Mouse (Mus musculus): ENCODE results near the gene Samd5.

Gene Samd5

DNA sequence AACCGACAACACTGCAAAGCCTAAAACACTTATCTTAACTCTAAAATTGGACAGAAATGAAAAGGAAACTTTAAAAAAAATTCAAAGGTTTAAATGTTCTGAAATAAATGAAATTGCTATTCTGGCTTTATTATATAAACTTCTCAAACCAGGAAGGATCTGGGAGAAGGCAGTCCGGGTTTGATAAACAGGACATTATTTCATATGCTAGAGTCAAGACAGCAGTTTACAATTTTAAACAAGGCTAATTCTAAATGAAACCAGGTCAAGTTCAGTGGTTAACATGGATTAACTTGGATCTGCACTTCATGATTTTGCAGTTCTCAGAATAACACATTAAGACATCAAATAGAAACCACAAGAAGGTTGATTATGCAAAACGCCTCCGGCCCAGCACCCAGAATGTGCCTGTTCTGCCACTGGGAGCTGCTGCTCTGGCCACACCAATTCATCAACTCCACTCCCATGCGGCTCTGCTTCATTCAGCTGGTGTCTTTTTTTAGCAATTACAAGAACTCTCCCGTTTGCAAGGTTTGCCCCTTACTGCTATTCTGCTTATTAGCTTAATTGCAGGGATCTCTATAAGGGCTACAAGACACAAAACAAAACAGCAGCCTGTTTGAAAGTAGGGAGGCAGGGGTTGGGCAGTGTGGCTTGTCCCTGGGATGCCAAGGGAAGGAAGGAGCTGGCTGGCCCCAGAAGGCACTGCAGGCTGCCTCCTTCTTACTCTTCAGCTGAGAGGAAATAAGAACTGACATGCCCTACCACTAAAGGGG, 24.8 kb downstream of the Samd5 start:
- in situ Hi-C loops (cut with MboI, MseI): no loop called here

DNA sequence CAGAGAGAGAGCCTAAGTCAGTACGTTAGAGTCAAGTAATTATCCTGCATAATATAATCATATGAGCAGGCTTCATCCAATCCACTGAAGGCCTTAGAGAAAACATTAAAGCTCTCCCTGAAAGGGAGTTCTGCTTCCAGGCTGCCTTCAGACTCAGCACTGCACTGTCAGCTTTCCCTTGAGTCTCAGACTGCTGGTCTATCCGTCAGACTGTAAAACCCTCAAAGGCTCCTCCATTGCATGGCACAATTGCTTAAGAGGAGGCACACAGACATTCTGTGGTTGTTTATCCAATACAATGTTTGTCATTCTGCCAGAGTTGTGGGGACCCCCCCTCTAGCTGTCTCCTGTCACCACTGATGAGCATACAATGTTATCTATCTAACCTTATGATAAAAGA, 26.5 kb downstream of the Samd5 start:
- in situ Hi-C loops (cut with MboI, MseI): no loop called here

DNA sequence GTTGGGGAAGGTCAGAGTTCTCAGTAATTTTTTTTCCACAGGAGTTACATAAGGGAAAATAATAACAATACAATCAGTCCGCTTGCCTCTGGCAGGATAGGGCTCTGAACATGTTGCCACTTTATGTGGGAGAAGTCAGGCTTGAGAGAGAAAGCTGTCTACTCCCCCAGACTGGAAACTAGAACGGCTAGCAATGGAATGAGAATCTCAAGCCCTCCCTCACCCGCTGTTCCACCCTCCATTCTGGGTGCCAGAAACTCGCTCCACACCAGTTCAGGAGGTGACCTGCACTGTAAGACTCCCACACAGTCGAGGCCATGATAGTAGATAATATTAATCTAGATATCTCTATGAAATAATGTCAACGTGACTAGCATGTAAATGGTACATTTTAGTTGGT, 27.3 kb downstream of the Samd5 start:
- in situ Hi-C loops (cut with MboI, MseI): no loop called here

DNA sequence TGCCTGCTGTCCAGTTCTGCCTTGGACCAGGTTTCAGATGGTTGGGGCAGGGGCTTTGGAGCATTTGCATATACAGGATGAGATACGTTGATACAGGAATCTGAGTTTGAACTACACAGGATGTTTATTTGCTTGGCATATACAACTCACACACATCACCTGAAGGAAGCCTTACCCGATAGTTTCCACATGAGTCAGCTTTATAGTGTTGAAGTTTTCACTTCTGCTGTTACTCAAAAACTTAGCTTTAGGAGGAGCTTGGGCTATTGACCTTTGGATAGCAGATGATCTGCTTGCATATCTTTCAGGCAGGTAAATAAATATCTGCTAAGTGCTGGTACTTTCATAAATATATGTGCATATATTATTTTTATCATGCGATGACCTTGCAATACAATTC, 28.6 kb downstream of the Samd5 start:
- in situ Hi-C loops (cut with MboI, MseI): no loop called here

DNA sequence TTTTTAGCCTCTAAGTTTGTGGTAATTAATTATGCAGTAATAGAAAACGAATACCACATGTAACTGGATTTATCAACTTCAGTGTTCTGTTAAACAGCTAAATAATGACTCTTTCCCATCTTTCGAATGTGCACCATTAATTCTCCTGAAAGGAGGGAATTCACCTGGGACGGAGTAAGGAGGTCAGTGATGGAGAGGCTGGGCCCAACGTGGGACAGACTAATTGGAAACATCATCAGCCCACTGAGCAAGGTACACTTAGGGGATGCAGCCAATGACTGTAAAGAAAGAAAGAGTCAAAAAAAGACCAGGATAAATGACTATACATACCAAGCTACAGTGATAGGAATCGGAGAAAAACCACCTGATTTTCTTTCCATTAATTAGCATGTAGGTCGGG, 31.5 kb downstream of the Samd5 start:
- in situ Hi-C loops (cut with MboI, MseI): no loop called here

DNA sequence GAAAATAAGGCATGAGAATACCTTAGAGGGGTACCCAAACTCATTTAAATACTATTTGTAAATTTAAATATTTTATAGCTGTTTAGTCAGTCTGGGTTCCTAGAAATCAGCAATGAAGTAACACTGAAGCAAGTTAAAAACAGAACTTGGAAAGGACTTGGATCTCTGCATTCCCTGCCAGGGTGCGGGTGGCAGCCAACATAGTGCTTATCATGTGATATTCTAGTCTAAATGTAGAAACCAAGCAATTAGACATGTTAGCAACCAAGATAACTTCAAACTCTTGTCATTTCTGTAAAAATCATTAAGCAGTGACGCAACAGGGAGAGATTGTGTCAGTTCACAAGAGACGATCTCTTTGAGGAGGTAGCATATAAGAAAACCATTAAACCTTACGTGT, 32.9 kb downstream of the Samd5 start:
- in situ Hi-C loops (cut with MboI, MseI): no loop called here

DNA sequence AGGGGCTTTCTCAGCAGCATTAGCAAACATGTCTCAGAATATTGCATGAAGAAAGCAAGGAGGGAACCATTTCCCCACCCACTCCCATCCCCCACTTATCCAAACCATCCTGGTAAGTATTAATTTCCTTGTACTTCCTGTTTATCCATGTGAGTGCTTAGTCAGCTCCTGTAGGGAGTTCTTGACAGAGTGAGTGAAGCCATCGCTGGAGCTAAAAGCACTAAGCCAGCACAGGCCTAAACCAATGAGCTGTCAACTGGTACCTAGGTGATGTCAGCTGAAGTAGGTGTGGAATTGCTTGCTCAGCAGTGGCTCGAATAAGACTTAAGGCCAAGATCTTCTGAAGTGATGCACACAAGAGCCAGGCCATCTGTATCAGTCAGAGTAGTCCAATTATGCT, 34.3 kb downstream of the Samd5 start:
- in situ Hi-C loops (cut with MboI, MseI): no loop called here

DNA sequence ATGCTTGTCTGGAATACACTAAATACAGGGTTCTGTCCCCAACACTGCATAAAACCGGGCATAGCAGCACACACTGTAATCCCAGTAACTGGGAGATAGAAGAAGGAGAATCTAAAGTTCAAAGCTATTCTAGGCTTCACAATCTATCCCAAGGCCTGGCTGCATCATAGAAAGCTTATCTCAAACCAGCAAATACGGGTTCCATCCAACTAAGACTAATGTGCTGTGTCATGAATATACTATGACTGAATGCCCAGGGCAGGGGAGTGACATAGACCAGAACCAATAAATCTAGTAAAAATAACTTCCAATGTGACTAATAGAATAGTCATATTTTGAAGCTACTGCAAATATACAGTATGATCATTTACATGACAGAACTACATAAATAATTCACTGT, 35.0 kb downstream of the Samd5 start:
- in situ Hi-C loops (cut with MboI, MseI): no loop called here

DNA sequence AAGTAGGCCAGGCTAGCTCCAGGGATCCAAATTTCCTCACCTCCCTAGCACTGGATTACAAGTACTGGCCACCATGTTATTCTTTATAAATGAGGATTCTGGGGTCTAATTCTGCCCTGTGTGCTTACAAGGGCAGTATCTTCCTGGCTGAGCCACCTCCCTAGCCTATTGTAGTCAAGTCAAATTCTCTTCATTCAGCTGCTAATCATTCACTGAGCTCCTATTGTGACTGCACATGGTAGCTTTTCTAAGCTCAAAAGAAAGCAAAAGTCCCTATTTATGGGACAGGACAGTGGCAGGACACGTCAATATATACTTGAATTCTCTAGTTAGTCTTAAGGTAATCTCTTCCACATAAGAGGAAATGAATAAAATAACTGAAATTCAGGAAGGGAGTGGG, 49.7 kb downstream of the Samd5 start:
- in situ Hi-C loops (cut with MboI, MseI): loop anchor here (10.0 kb wide), 1 partner anchor 1459 kb away; the partner anchor contains the start of gene Grm1

DNA sequence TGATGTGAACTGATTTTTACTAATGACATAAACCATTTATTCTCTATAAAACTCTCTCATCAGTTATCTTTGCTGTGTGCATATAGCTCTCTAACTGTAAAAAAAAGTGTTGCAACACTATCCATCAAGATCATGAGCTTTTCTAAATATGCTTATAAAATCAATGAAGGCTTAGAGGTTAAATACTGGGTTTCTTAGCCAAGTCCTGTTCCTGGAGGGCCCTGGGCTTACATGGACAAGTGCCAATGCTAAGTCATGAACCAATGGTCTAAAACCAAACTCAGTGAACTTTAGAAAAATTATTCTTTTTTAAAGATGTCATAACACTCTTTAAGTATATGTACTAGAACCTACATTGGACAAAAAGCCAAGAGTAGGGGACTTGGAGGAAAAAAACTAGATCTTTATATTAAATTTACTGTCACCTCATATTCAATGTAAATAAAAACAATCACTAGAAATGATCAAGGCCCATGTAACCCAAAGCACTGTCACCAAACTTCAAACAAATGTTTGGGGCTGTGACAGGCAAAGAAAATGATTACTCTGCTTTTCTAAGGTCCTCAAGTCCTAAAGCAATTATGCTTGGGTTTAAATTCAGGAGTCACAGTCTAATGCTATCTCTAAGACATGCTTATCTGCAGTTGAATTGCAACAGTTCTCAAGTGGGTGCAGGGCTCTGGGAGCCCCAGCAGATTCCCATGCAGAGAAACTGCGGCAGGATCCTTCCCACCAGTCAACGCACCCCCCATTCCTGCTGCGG, 52.9 kb downstream of the Samd5 start:
- in situ Hi-C loops (cut with MboI, MseI): loop anchor here (10.0 kb wide), 1 partner anchor 1463 kb away; the partner anchor contains the start of gene Grm1

DNA sequence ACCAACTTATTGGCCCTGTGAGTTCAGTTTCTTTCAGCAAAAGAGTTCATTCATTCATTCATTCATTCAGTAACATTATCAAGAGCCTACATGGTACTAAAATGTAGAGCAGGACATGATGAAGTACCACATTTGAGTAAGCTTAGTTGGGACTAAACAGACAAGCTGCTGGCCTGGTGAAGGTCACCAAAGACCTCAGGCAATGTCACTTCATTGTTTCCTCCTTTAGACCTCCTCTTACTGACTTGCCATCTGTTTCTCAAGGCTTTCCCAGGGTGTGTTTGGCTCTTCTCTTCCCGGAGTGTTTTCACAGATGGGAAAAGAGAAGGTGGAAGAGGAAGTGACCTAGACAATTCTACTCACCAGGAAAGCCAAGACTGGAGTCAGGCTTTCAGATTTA, 54.0 kb downstream of the Samd5 start:
- in situ Hi-C loops (cut with MboI, MseI): loop anchor here (10.0 kb wide), 1 partner anchor 1464 kb away; the partner anchor contains the start of gene Grm1

DNA sequence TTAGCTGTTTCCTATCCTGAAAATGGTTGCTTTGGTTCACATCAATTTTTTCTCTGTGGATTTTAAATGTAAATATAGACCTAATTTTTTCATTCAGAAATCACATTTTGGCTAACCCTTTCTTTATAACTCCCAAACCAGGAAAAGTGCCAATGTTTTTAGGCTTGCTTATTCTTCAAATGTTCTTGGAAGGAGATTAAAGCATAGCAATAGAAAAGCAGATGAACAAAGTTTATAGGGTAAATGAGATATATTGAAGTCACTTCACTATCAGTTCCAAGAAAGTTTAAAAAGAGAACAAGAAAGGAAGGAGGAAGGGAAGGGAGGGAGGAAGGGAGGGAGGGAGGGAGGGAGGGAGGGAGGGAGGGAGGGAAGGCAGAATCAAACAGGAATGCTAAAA, 60.0 kb downstream of the Samd5 start:
- in situ Hi-C loops (cut with MboI, MseI): no loop called here

DNA sequence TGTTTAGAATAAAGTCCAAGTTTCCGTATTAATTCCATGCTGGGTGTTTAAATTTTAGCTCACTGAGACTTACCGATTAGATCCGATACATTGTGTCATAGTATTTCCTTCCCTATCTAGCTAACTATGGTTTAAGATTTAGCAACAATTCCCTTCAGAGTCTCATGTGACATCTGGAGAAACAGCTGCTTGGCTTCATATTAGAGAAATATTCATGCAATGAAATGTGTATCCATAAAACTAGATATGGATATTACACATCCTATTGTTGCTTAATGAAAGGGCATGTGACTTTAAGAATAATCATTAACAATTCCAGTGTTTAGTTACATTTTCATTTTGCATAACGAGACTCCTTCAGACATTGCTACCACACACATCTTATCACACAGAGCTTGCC, 66.2 kb downstream of the Samd5 start:
- in situ Hi-C loops (cut with MboI, MseI): no loop called here

DNA sequence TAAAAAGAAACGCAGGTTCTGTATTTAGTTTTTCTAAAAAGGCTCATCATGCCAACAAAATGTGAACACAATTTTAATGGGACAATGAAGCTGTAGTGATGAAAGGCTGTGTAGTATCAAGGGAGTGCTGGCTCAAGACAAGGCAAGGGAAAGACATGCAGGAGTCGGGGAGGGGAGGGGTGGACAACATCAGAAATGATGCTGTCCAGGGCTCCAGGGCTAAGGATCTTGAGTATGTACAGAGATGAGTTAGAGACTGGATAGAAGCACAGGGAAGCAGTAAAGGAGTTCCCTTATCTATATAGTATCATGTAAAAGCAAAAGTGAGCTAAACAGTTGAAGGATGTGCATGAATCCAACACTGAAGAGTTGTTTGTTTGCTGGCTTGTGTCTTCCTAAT, 67.9 kb downstream of the Samd5 start:
- in situ Hi-C loops (cut with MboI, MseI): no loop called here

DNA sequence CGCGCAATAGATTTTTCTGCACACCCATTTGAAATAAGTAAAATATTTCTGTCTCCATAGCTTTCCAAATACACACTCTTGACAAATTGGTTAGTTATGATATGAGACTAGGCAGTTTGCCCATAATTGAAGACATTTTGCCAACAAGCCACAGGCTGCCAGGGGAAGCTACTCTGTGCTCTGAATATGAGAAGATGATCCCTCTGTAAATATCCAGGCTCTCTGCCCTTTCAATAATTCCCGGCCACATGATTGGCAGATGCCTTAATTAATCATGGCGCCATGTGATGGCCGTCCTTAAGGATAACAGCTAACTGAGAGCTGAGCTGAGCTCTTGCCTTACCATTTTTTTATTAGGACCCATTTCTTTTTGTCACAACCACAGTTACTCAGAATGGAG, 69.4 kb downstream of the Samd5 start:
- in situ Hi-C loops (cut with MboI, MseI): no loop called here

DNA sequence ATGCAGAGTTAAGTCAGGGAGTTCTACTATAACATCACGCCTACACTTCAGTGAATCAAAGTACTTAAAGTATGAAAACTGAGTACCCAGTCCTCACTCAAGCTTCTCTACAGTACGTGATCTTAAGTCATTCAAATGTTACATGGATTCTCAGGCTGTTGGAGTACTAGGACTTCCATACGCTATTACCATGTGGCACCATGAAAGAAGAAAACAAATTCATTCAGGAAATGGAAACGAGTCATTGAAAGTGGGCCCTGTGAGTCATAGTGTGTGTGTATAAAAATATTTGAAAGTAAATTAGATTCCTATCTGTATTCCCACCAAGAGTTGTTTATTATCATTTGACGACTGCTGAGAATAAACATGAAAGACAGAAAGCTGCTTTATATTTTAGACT, 71.7 kb downstream of the Samd5 start:
- in situ Hi-C loops (cut with MboI, MseI): no loop called here

DNA sequence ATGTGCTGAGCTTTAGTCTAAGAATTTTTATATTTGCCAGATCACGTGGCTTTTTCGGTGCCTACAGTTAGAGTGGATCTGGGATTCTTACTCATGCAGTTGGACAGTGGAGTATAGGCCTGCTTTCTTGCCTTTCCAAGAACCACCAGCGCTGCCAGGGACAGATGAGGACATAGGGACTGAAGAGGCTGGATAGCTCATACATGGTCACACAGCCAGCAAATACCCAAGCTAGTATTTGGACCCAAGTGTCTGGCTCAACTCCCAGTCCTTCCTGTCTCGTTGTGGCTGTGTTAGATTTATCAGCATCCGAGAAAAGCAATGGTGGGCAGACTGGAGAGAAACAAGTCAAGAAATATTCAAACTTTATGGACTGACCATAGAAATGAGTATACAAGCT, 72.2 kb downstream of the Samd5 start:
- in situ Hi-C loops (cut with MboI, MseI): no loop called here

DNA sequence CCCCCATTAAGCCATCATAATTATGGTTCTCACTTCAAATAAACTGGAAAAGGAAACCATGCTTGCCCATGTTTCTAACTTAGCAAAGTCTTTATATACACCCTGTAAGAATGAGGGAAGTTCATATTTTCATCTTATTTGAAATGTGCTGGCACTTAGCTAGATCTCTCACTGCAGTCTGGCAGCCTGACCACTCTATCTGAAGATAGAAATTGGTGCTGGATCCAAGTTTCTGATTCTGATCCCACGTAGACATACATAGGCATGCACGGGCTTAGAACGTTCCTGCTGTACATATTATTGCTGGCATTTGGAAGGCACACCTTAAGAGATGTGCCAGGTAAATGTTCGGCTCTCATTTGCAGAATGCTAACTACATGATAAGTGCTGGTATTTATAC, 72.6 kb downstream of the Samd5 start:
- in situ Hi-C loops (cut with MboI, MseI): no loop called here

DNA sequence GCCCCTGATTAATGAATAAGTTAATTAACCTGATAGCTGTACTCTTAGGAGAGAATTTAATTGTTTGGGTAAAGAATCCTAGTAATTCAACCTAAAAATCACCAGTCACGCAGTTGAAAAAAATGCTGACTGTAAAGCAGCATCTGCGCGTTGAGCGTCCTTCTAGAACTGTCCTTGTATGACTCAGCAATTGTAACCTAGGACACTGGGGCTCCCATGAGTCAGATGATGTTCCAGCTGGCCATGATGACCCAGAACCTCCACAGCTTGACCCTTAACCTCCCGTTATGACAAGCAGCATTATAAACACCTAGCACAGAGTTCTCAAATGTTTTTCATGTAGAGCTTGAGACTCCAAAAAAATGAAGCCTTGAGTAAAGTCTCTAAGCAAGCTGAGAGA, 78.8 kb downstream of the Samd5 start:
- in situ Hi-C loops (cut with MboI, MseI): no loop called here

DNA sequence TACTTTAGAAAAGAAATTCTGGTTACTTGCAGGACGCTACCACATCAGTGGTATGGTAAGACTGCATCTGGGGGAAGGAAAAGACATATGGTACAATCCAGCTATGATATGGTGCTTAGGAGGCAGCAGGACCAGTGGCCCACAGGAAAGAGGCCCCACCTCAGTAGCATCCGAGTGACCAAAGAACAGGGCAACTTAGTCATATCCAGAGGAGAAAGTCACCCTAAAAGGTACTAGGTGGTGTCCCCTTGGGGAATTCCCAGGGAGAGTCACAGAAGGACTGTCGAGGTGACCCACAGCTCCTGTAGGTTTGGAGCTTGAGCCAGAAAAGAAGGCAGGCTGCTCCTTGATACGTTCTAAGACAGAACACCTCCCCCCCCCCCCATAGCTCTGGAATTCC, 80.3 kb downstream of the Samd5 start:
- in situ Hi-C loops (cut with MboI, MseI): no loop called here

DNA sequence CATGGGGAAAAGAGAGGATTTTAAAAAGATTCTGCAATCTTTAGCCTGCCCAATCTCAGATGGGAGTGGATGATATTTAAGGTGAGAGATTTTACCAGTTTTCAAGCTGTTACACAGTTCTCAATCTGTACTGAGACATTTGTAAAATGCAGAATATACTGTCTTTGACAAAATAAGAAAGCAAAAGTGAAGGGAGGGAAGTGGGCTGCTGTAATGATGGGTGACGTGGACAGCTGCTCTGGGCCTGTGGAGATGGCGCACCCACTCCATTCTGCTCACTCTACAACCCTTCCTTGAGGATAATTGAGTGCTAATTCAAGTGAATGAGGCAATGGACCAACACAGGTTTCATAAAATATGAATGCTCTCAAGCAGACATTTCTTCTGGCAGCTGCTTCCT, 84.4 kb downstream of the Samd5 start:
- in situ Hi-C loops (cut with MboI, MseI): no loop called here

DNA sequence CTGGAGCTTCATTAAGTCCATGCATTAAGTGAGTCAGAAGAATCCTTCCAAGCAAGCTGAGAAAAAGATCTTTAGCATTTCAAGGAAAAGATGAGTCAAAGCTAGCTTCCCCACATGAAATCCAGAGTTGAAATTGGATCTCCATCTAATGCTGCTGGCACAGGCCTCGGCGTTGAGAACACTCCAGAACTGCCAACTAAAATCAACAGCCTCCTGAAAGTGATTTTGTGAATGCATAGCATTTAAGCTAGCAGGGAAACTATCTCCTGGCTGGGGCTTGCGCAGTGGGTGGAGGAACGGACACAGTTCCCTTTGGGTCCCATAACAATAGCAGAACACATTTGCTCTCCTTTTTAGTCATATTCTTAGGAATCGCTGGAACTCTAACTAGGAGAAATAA, 88.7 kb downstream of the Samd5 start:
- in situ Hi-C loops (cut with MboI, MseI): no loop called here

DNA sequence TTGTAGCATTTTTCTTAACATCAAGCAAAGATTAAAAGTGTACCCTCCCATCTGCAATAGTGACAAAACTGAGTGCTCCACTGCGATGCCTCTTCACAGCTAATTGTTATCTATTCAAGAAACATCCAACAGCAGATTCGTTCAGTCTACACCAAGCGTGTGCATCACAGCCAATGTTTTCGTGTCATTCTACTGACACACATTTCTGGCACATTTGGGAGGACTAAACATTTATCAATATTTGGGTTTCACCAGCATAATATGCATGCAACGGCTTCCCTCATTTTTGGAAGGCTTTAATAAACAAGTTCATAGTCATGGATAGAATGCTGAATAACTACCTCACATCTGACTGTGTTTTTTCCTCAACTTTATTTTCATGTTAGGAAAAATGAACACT, 95.6 kb downstream of the Samd5 start:
- in situ Hi-C loops (cut with MboI, MseI): loop anchor here (10.0 kb wide), 1 partner anchor 175 kb away; no protein-coding TSS in a partner anchor
